In genomic region chr7:113368746-113369619, GRCm38 (mm10) we compare ENCODE assay signal across 7 mouse cellular contexts. TPM values are rescaled to one million over a fixed set of nuclear protein-coding genes. Genes with fewer than 3 reads are reported as not detected.
DNase-seq lines count a peak whose midpoint lies in the region; ATAC-seq lines count a peak whose summit lies in the region.

TSS of gene Btbd10 (minus strand) at chr7:113369392.

- under 1% methylated on average over 64 of the region's 64 CpGs for WGBS in intestine, embryonic 16.5 days
- under 1% methylated on average over 59 of the region's 64 CpGs for WGBS in midbrain, embryonic 11.5 days

- H3K9me3 ChIP-seq in intestine, embryonic 16.5 days (ENCODE audit: control insufficient read depth, low read length), result no peaks in the 10 kb centered on the region
- no peaks in the 10 kb centered on the region for H3K9me3 ChIP-seq in midbrain, embryonic 11.5 days (ENCODE audit: control insufficient read depth, low read length)

- H3K4me1 ChIP-seq in intestine, embryonic 16.5 days (ENCODE audit: control insufficient read depth, insufficient read depth, low read length), result peaks cover 6% of the 10 kb centered on the region
- H3K4me1 ChIP-seq in midbrain, embryonic 11.5 days (ENCODE audit: control insufficient read depth, insufficient read depth, low read length), result peaks cover 10% of the 10 kb centered on the region; the same call in 1 of the 2 replicates

- intact Hi-C loops in left cerebral cortex, postnatal 36 days (cut with DNase I), result no loop called here

- H3K27me3 ChIP-seq in intestine, embryonic 16.5 days (replicated peaks; ENCODE audit: control insufficient read depth, insufficient read depth, low read length), result no peaks in the 10 kb centered on the region
- no peaks in the 10 kb centered on the region for H3K27me3 ChIP-seq in midbrain, embryonic 11.5 days (ENCODE audit: control insufficient read depth, insufficient read depth, low read length)

- peak within 1 kb of the TSS; percentile 95 for H3K4me3 ChIP-seq in intestine, embryonic 16.5 days (ENCODE audit: low read length)
- peak within 1 kb of the TSS; percentile 77 for H3K4me3 ChIP-seq in midbrain, embryonic 11.5 days (ENCODE audit: low read depth, low read length)

- no peaks in the 10 kb centered on the region for H3K36me3 ChIP-seq in intestine, embryonic 16.5 days (ENCODE audit: control insufficient read depth, insufficient read depth, low read length)
- no peaks in the 10 kb centered on the region for H3K36me3 ChIP-seq in midbrain, embryonic 11.5 days (ENCODE audit: control insufficient read depth, insufficient read depth, low read length)

- peak; percentile 99 for ATAC-seq in intestine, embryonic 16.5 days
- ATAC-seq in midbrain, embryonic 11.5 days (ENCODE audit: low FRiP score), result peak; percentile 99

- DNase-seq in adrenal gland, adult 8-10 months, result peak; percentile 97
- DNase-seq in embryo, embryonic 9.5 days (ENCODE audit: extremely low spot score), result peak; percentile 97
- peak; percentile 92 to 99 for DNase-seq in gastrocnemius, postnatal 4 days (ENCODE audit: low spot score in 2 of 2)
- DNase-seq in left cerebral cortex, postnatal 36 days (ENCODE audit: low spot score in 2 of 2), result peak; percentile 93 to 97
- peak; percentile 99 for DNase-seq in midbrain, embryonic 11.5 days (ENCODE audit: low spot score, missing footprints)
- DNase-seq in skeletal muscle tissue, adult 2 months (ENCODE audit: low read depth, low spot score), result peak; percentile 97

- H3K4me2 ChIP-seq in intestine, embryonic 16.5 days (ENCODE audit: low read depth, low read length), result peak within 1 kb of the TSS; percentile 94
- peak within 1 kb of the TSS; percentile 71 for H3K4me2 ChIP-seq in midbrain, embryonic 11.5 days

- peak within 1 kb of the TSS; percentile 89 for H3K27ac ChIP-seq in intestine, embryonic 16.5 days (ENCODE audit: low read length)
- peak within 1 kb of the TSS; percentile 79 for H3K27ac ChIP-seq in midbrain, embryonic 11.5 days (ENCODE audit: low read depth, low read length)

- peak within 1 kb of the TSS; percentile 88 for H3K9ac ChIP-seq in intestine, embryonic 16.5 days (ENCODE audit: low read depth, low read length)
- peak within 1 kb of the TSS; percentile 91 for H3K9ac ChIP-seq in midbrain, embryonic 11.5 days (ENCODE audit: low read length)

RNA-seq across cellular contexts. Expression of gene Btbd10, which starts in this region (rescaled TPM):
- total RNA-seq in adrenal gland, adult 8-10 months (2022), result 10 to 100 TPM; 15.4 to 23.3 (median 19.0) TPM
- total RNA-seq in gastrocnemius, postnatal 4 days (2021), result 10 to 100 TPM; 14.4 to 16.7 TPM
- 13.3 and 14.5 TPM in 2 replicates for polyA plus RNA-seq in intestine, embryonic 16.5 days (2015; fragmentation: Nextera tagmentation; extraction: Ambion mirVana)
- 100 to 1,000 TPM in 1 of 2 experiments, 10 to 100 TPM in 1; 92.2 to 100 TPM for total RNA-seq in left cerebral cortex, postnatal 36 days (2021)
- polyA plus RNA-seq in midbrain, embryonic 11.5 days (2014; fragmentation: Nextera tagmentation; extraction: Ambion mirVana), result 37.4 and 39.6 TPM in 2 replicates

Comparison
In these comparisons a context has a peak if more than half of its experiments do, and no peak if none do; other contexts are left out.
1. Peak in every context shown above with its lines: DNase-seq, ATAC-seq, H3K4me3 ChIP-seq and H3K27ac ChIP-seq.